Mouse (Mus musculus): ENCODE measurements around the gene Kifc3. TPM values are rescaled to one million over a fixed set of nuclear protein-coding genes. Genes with fewer than 3 reads are reported as not detected.

The Kifc3 gene
- total and polyA plus RNA-seq, 3 experiments, result 0.78 to 1.8 (median 1.7) TPM

GRCm38 (mm10) chr8:95137641-95138098 lies 64.9 kb downstream of the Kifc3 start:
- H3K9ac ChIP-seq (ENCODE audit: insufficient read depth, low read depth), result no peak overlapping the region
- in situ Hi-C loops (cut with MboI; ENCODE audit: low pct_ligation_motif_present, low pct_unique_long_range_greater_than_20kb, low sequenced_read_pairs) (loop anchor here (10.0 kb wide), 1 partner anchor 67 kb away; the partner anchor contains the start of gene Kifc3), dilution Hi-C loops (cut with MboI; ENCODE audit: extremely low pct_ligation_motif_present, extremely low pct_unique_long_range_greater_than_20kb, low sequenced_read_pairs) (no loop called here)
- H3K4me3 ChIP-seq (replicated peaks in 1 of 3; ENCODE audit: low read depth in 2 of 3, low read length in 2 of 3, poor library complexity in 1 of 3), result no peak overlapping the region
- no peaks in the 10 kb centered on the region for H3K9me3 ChIP-seq (replicated peaks; ENCODE audit: low read length)
- no peaks in the 10 kb centered on the region for H3K79me2 ChIP-seq (replicated peaks; ENCODE audit: control insufficient read depth, extremely low read depth, insufficient read depth, poor library complexity, severe bottlenecking)
- H3K4me2 ChIP-seq (ENCODE audit: insufficient read depth, low read depth, poor library complexity, severe bottlenecking), result no peak overlapping the region
- TF ChIP-seq MAZ (IDR thresholded peaks at IDR 0.05; ENCODE audit: low read depth, low read length), result no peak
- no peak for TF ChIP-seq JUND (conservative IDR thresholded peaks at IDR 0.05; ENCODE audit: low read depth, low read length)
- TF ChIP-seq CHD2 (IDR thresholded peaks at IDR 0.05; ENCODE audit: low read length), result no peak
- TF ChIP-seq KAT2A (IDR thresholded peaks at IDR 0.05; ENCODE audit: insufficient replicate concordance, low read length), result no peak
- no peak for TF ChIP-seq PAX5 (IDR thresholded peaks at IDR 0.05; ENCODE audit: low read length)
- TF ChIP-seq UBTF (IDR thresholded peaks at IDR 0.05; ENCODE audit: low read depth, low read length), result no peak
- TF ChIP-seq POLR2AphosphoS2 (IDR thresholded peaks at IDR 0.05; ENCODE audit: low read depth, low read length), result no peak
- no peak for TF ChIP-seq EP300 (IDR thresholded peaks at IDR 0.05; ENCODE audit: low read length)
- TF ChIP-seq NRF1 (IDR thresholded peaks at IDR 0.05; ENCODE audit: low read depth, low read length), result no peak
- TF ChIP-seq CTCF (conservative IDR thresholded peaks at IDR 0.05 in 1 of 2, IDR thresholded peaks at IDR 0.05 in 1 of 2; ENCODE audit: low read depth in 2 of 2, low read length in 2 of 2), result no peak
- TF ChIP-seq RAD21 (IDR thresholded peaks at IDR 0.05; ENCODE audit: low read depth, low read length), result no peak
- TF ChIP-seq ZC3H11A (IDR thresholded peaks at IDR 0.05; ENCODE audit: low read depth, low read length), result no peak
- no peak for TF ChIP-seq JUN (IDR thresholded peaks at IDR 0.05; ENCODE audit: insufficient read depth, low read depth, low read length)
- no peak for TF ChIP-seq TCF12 (IDR thresholded peaks at IDR 0.05; ENCODE audit: low read depth, low read length)
- TF ChIP-seq IRF4 (IDR thresholded peaks at IDR 0.05; ENCODE audit: low read depth, low read length), result no peak
- TF ChIP-seq SMC3 (IDR thresholded peaks at IDR 0.05; ENCODE audit: low read depth, low read length), result no peak
- no peak for TF ChIP-seq MXI1 (IDR thresholded peaks at IDR 0.05; ENCODE audit: low read depth, low read length)
- TF ChIP-seq MYC (IDR thresholded peaks at IDR 0.05; ENCODE audit: low read depth, low read length), result no peak
- H3K27me3 ChIP-seq (replicated peaks), result no peaks in the 10 kb centered on the region
- H3K27ac ChIP-seq (ENCODE audit: insufficient read depth, low read depth), result no peak overlapping the region
- DNase-seq (ENCODE audit: extremely low read depth), result no peak
- no peaks in the 10 kb centered on the region for H3K36me3 ChIP-seq (replicated peaks in 1 of 2; ENCODE audit: control insufficient read depth in 1 of 2, insufficient read depth in 1 of 2, low read length in 1 of 2)
- H3K4me1 ChIP-seq (ENCODE audit: control insufficient read depth in 1 of 2, insufficient read depth in 2 of 2), result peaks cover 2 to 27% of the 10 kb centered on the region in 2 experiments

- no peak overlapping the region for H3K4me2 ChIP-seq (ENCODE audit: insufficient read depth, low read depth, poor library complexity, severe bottlenecking)
- no peaks in the 10 kb centered on the region for H3K27me3 ChIP-seq (replicated peaks)
- no peak overlapping the region for H3K4me3 ChIP-seq (replicated peaks in 1 of 3; ENCODE audit: low read depth in 2 of 3, low read length in 2 of 3, poor library complexity in 1 of 3)
- DNase-seq (ENCODE audit: extremely low read depth), result no peak
- H3K79me2 ChIP-seq (replicated peaks; ENCODE audit: control insufficient read depth, extremely low read depth, insufficient read depth, poor library complexity, severe bottlenecking), result no peaks in the 10 kb centered on the region
- H3K36me3 ChIP-seq (replicated peaks in 1 of 2; ENCODE audit: control insufficient read depth in 1 of 2, insufficient read depth in 1 of 2, low read length in 1 of 2), result no peaks in the 10 kb centered on the region
- H3K9me3 ChIP-seq (replicated peaks; ENCODE audit: low read length), result no peaks in the 10 kb centered on the region
- no peak overlapping the region for H3K27ac ChIP-seq (ENCODE audit: insufficient read depth, low read depth)
- TF ChIP-seq SIN3A (IDR thresholded peaks at IDR 0.05; ENCODE audit: low read length) (no peak), IRF4 (IDR thresholded peaks at IDR 0.05; ENCODE audit: low read depth, low read length) (no peak), GABPA (IDR thresholded peaks at IDR 0.05; ENCODE audit: insufficient replicate concordance, low read depth, low read length) (no peak), RAD21 (IDR thresholded peaks at IDR 0.05; ENCODE audit: low read depth, low read length) (no peak), TBP (conservative IDR thresholded peaks at IDR 0.05; ENCODE audit: low read depth, low read length) (no peak), EP300 (IDR thresholded peaks at IDR 0.05; ENCODE audit: low read length) (no peak), ELF1 (IDR thresholded peaks at IDR 0.05; ENCODE audit: low read depth, low read length) (no peak), POLR2A (IDR thresholded peaks at IDR 0.05; ENCODE audit: low read depth, low read length) (no peak), ZKSCAN1 (IDR thresholded peaks at IDR 0.05; ENCODE audit: borderline replicate concordance, low read depth, low read length) (no peak), MAZ (IDR thresholded peaks at IDR 0.05; ENCODE audit: low read depth, low read length) (no peak), CHD1 (IDR thresholded peaks at IDR 0.05; ENCODE audit: low read depth, low read length) (no peak)
- dilution Hi-C loops (cut with MboI; ENCODE audit: extremely low pct_ligation_motif_present, extremely low pct_unique_long_range_greater_than_20kb, low sequenced_read_pairs) (no loop called here), in situ Hi-C loops (cut with MboI; ENCODE audit: low pct_ligation_motif_present, low pct_unique_long_range_greater_than_20kb, low sequenced_read_pairs) (loop anchor here (10.0 kb wide), 1 partner anchor 68 kb away; the partner anchor contains the start of gene Kifc3)
- peaks cover 0 to 27% of the 10 kb centered on the region in 2 experiments; a peak in 2 of 4 replicates for H3K4me1 ChIP-seq (ENCODE audit: control insufficient read depth in 1 of 2, insufficient read depth in 2 of 2)
- H3K9ac ChIP-seq (ENCODE audit: insufficient read depth, low read depth), result no peak overlapping the region
Measured at GRCm38 (mm10) chr8:95137201-95137600, 65.4 kb downstream of the Kifc3 start.

Data from CH12.LX (cell line).